Mouse (Mus musculus) MN1 (cell line): Measurements from ENCODE around the gene Mei4.

Source experiments
- DNase-seq: peaks from one replicate; pipeline ENCODE4 v3.0.0-alpha.2; 2016; ENCODE audit warnings: low spot score

The Mei4 gene

DNA sequence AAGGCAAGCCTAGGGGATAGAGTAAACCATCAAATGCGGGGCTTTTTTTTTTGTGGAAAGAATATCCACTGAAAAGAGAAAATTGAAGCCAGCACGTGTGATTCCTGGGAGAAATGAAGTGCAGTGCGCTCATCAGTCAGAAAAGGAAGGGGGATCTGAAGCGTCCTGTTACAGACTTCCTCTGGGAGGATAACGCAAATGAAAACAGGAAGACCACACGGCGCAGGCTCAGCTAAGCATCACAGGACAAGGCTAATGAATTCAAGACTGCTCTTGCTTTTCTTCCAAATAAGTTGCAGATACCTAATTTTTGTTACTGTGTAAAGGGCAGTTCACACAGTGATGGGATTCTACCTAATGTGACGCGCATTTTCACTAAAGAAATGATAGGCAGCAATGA, 296.7 kb downstream of the Mei4 start:
- DNase-seq, result no peak

DNA sequence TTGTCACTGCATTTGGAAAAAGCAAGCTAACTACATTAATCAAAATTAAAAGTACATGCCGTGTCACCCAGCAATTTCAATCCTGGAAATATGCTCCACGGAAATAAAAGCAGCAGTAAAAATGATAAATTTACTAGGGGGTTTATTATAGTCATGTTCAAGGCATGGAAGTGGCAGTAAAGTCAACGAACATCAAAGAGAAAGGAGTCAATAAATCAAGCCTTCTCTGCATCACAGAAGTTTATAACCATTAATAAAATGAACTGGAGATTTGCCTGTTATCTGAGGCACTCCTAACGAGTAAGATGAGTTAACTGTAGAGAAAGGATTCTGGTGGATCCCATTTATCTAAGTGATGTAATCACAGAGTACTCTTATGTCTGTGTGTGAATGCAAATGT, 298.9 kb downstream of the Mei4 start:
- no peak for DNase-seq

DNA sequence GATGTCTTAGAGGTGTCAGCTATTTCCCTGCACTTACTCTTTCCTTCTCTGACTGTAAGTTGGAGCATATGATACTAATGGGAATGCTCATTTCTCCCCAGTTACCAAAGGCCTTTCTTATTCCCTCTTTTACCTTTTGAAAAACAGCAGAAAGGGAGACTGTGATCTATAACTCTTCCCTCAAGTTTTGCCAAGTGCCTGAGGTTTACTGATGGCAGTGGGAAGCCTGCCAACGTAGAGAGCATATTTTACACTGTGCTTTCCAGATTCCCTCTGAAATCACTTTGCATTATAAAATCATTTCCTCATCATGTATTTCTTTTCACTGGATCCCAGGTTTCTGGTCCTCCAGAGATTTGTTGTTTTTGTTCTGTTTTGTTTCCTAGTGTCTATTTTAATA, 354.5 kb downstream of the Mei4 start:
- no peak for DNase-seq

DNA sequence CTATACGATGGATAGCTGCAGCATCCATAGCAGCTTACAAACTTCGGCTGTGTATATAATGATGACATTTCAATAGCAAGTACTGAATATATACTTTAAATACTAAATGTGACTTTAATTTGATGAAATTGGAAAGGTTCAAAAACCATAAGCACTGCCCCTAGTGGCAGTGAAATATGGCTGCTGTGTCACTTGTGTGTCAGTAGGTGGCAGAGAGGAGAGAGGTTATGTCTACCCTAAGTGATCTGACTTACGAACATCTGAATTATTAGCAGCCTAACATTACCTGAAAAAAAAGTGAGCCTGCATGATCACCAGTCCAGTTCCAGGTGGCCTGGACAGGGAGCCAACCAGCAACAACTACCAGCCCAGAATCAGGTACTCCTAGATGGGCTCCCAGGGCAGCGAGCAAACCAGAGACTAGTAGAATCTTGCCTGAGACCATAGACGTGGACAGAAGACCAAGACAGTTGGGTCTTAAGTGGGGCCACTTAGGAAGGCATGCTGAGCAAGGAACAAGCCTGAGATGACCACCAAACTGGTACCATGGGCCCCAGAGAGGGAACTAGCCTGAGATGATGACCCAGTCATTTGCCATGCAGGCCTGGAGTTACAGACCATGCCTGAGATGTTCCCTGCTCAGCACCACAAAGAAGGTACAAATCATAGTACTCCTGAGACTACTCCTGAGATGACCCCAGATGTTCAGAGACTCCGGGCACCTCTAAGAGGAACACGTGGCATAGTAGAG, 384.4 kb downstream of the Mei4 start:
- no peak for DNase-seq
